Mouse (Mus musculus) hindbrain, postnatal 0 days (tissue): ENCODE measurements around the gene Exosc1. TPM values are rescaled to one million over a fixed set of nuclear protein-coding genes. Genes with fewer than 3 reads are reported as not detected.
A peak's percentile ranks its signal among the peaks of the same experiment; 100 is the strongest.

Experiments used
- ATAC-seq: fragments of 200-750 bp; cut with Nextera tagmentation; 2 replicates; pipeline ENCODE4 v1.8.0; 2017; ENCODE audit warnings: mild to moderate bottlenecking, moderate TSS enrichment, moderate library complexity
- DNase-seq: peaks from one replicate; pipeline ENCODE4 v3.0.0-alpha.2; 2015; ENCODE audit warnings: low spot score
- H3K27ac ChIP-seq: fragments of 300-500 bp; sonication (generic); 2 replicates; pipeline ENCODE4 v1.5.1; 2014; ENCODE audit warnings: mild to moderate bottlenecking
- H3K27me3 ChIP-seq: fragments of 300-500 bp; sonication (generic); 2 replicates; pipeline ENCODE4 v1.6.1; 2014; ENCODE audit warnings: low read length, mixed read lengths; ENCODE audit not compliant: insufficient read depth
- H3K36me3 ChIP-seq: fragments of 300-500 bp; sonication (generic); 2 replicates; pipeline ENCODE4 v1.6.1; 2014; ENCODE audit warnings: low read length, mixed read lengths; ENCODE audit not compliant: insufficient read depth
- H3K4me1 ChIP-seq: fragments of 300-500 bp; sonication (generic); 2 replicates; pipeline ENCODE4 v1.6.1; 2014; ENCODE audit warnings: antibody characterized with exemption, low read length, mixed read lengths; ENCODE audit not compliant: insufficient read depth
- H3K4me2 ChIP-seq: fragments of 300-500 bp; sonication (generic); 2 replicates; pipeline ENCODE4 v1.6.1; 2014; ENCODE audit warnings: low read depth, mild to moderate bottlenecking, low read length, moderate library complexity, mixed read lengths
- H3K4me3 ChIP-seq: fragments of 300-500 bp; sonication (generic); 2 replicates; pipeline ENCODE4 v1.5.1; 2014; ENCODE audit warnings: low read length
- H3K9ac ChIP-seq: fragments of 300-500 bp; sonication (generic); replicated peaks from 2 replicates; pipeline ENCODE4 v1.6.1; 2014; ENCODE audit warnings: mild to moderate bottlenecking, low read length, moderate library complexity, mixed read lengths
- H3K9me3 ChIP-seq: fragments of 300-500 bp; sonication (generic); 2 replicates; pipeline ENCODE4 v1.6.1; 2016; ENCODE audit warnings: low read length, mixed read lengths
- CTCF ChIP-seq: IDR thresholded peaks from 2 replicates; pipeline ENCODE4 v1.5.1; 2016; ENCODE audit warnings: antibody characterized with exemption, control low read depth, low read depth
- WGBS: fragments of 180-500 bp; shearing (Covaris S2); extraction: QIAGEN DNeasy Blood & Tissue Kit; methylation state at CpG from one replicate; pipeline ENCODE4 v1.1.7; 2014; 5-methylcytosine and 5-hydroxymethylcytosine counted together
- polyA plus RNA-seq: library from polyadenylated mRNA; unstranded; fragments of >200 nt; fragmentation: Nextera tagmentation; extraction: Ambion mirVana; gene quantifications from 2 replicates; pipeline ENCODE4 v1.2.1, GENCODE M21; 2015
- total RNA-seq: library from RNA; depleted of rRNA; stranded (reverse); fragments of >200 nt; gene quantifications from 2 replicates; pipeline ENCODE4 v1.2.3, GENCODE M21; 2014; rRNA removed

Gene Exosc1
- 13.5 and 21.1 TPM in 2 replicates for total RNA-seq
- 64.8 and 69.4 TPM in 2 replicates for polyA plus RNA-seq

GRCm38 (mm10) chr19:41933179-41934086 lies at the start of gene Exosc1, which contains the start of gene Zdhhc16:
Gene Exosc1, minus strand, starts transcription at chr19:41933423.
Gene Zdhhc16, plus strand, starts transcription at chr19:41933480.
- peak; percentile 100 for ATAC-seq
- peak; percentile 99 for DNase-seq

DNA sequence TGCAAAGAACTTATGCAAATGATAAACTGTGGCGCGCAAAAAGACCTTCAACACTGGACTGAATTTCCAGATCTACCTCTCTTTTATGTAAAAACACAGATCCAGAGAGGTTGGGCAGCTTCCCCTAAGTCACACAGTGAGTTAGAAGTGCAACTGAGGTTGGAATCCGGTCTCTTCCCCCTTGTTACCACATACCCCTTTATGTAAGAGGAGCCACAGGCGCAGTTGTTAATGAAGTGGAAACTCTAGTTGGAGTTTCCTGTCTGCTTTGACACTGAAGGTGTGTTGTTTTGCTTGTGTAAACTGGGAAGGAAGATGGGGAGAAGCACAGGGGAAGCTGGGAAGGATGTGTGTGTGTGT lies 49.5 kb upstream of the Exosc1 start:
- no peaks in the 10 kb centered on the region for H3K36me3 ChIP-seq
- H3K27ac ChIP-seq: no peak overlapping the region
- no peaks in the 10 kb centered on the region for H3K27me3 ChIP-seq
- H3K4me3 ChIP-seq: peak overlapping the region; percentile 73
- no peaks in the 10 kb centered on the region for H3K9me3 ChIP-seq
- ATAC-seq (no peak), DNase-seq (no peak)
- H3K9ac ChIP-seq: peak overlapping the region; percentile 64
- TF ChIP-seq CTCF: no peak
- 4% methylated on average over 4 of the region's 4 CpGs for WGBS
- peaks cover 3% of the 10 kb centered on the region; the same call in 1 of the 2 replicates for H3K4me1 ChIP-seq
- peak overlapping the region; percentile 93 for H3K4me2 ChIP-seq

More at GRCm38 (mm10) chr19:41933179-41934086, at the start of gene Exosc1, which contains the start of gene Zdhhc16:
- H3K4me2 ChIP-seq: peak within 1 kb of the TSS; percentile 93
- peaks cover 22% of the 10 kb centered on the region for H3K36me3 ChIP-seq
- WGBS: under 1% methylated on average over 47 of the region's 47 CpGs
- peak within 1 kb of the TSS; percentile 63 for H3K9ac ChIP-seq
- H3K27me3 ChIP-seq: no peaks in the 10 kb centered on the region
- peak within 1 kb of the TSS; percentile 65 for H3K4me3 ChIP-seq
- peak within 1 kb of the TSS; percentile 76 for H3K27ac ChIP-seq
- no peak for TF ChIP-seq CTCF
- no peaks in the 10 kb centered on the region for H3K9me3 ChIP-seq
- H3K4me1 ChIP-seq: peaks cover 7% of the 10 kb centered on the region

DNA sequence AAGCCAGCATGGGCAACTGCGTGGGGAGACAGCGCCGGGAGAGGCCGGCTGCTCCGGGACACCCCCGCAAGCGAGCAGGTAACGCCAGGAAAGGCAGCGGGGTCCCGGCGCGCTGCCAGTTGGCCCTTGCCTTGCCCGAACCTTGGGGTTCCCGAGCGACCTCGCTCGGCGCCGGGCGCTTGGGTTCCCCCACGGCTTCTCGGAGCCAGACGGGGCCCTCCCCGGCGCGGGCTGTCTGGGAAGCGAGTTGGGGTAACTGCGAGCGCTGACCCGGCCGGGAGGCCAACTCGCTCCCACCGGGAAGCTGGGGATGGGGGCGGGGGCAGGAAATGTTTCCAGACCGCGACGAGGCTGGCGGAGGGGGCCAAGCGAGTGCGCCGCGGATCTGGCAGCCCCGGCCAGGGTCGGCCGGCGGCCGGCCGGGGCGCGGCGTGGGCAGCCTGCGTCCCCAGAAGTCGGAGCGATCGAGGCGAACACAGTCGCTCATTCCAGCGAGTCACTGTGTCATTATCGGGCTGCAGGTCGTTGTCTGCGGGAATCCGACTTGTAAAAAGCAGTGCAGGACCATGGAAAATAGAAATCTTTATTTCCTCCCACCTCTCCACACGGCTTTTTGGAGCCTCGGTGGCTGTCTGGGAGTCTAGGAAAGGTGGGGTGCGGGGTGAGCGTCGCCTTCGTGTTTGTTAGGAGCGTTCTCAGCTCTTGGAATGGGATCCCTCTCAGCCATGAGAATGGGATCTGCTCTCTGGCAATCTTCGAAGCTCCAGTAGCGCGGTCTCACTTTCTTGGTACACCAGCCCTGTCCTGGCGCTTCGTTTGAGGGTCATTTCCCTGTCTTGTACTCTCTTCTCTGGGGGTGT lies 48.9 kb upstream of the Exosc1 start:
- Histone ChIP-seq H3K9me3 (no peaks in the 10 kb centered on the region), H3K4me2 (peak overlapping the region; percentile 93), H3K9ac (peak overlapping the region; percentile 64), H3K4me1 (peaks cover 3% of the 10 kb centered on the region; the same call in 1 of the 2 replicates), H3K27ac (peak overlapping the region; percentile 79), H3K36me3 (no peaks in the 10 kb centered on the region), H3K4me3 (peak overlapping the region; percentile 73), H3K27me3 (no peaks in the 10 kb centered on the region)
- WGBS: 1% methylated on average over 74 of the region's 74 CpGs
- ATAC-seq (no peak), DNase-seq (peak; percentile 39)
- no peak for TF ChIP-seq CTCF

- Histone ChIP-seq H3K4me1 (peaks cover 3% of the 10 kb centered on the region; the same call in 1 of the 2 replicates), H3K36me3 (no peaks in the 10 kb centered on the region), H3K4me2 (peak within 1 kb of the TSS; percentile 93), H3K4me3 (peak within 1 kb of the TSS; percentile 73), H3K27me3 (no peaks in the 10 kb centered on the region), H3K27ac (peak within 1 kb of the TSS; percentile 79), H3K9ac (peak within 1 kb of the TSS; percentile 64), H3K9me3 (no peaks in the 10 kb centered on the region)
- ATAC-seq (no peak), DNase-seq (no peak)
- WGBS: 1% methylated on average over 25 of the region's 33 CpGs
- TF ChIP-seq CTCF: no peak
These were observed 48.3 kb upstream of the Exosc1 start, which contains the start of gene Ubtd1 for GRCm38 (mm10) chr19:41981595-41981927. Gene Ubtd1, plus strand, starts transcription at chr19:41981763.

DNA sequence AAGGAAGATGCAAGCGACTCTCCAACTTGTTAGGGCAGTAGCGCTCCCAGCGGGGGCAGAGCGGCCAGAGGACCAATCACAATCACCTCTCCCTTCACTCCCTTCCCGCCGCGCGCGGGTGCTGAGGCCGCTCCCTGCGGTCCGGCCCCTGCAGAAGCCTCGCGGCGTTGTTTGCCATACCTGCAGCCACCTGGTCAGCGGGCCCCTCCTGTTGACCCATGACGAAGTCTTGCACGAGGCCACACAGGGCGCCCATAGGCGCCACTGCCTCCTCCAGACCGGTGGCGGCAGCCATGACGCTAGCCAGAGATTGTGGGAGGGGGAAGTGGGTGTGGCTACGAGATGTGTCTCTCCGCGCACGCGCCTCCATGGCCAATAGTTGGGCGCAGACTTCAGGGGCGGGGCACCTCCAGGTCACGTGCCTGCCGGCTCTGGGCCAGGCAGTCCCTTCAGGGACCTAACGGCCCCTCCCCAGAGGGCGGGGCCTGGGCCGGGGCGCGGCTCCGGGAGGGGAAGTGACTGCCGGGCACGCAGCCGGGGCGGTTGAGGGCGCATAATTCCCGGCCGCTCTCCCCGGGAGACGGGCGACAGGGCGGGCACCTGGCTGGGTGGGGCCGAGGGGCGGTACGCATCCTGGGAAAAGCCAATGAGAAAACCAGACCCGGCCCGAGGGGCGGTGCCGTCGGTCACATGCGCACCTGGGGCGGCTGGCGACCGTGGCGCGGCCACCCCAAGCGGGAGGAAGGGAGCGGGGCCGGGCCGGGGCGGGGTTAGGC lies 47.8 kb upstream of the Exosc1 start, which contains the start of gene Mms19:
Gene Mms19, minus strand, starts transcription at position 339 of the 776 bp plus-strand sequence.
- no peaks in the 10 kb centered on the region for H3K27me3 ChIP-seq
- H3K4me2 ChIP-seq: peak within 1 kb of the TSS; percentile 93
- H3K36me3 ChIP-seq: no peaks in the 10 kb centered on the region
- ATAC-seq: peak; percentile 96
- peak; percentile 99 for DNase-seq
- peak; percentile 36; the same call in 1 of the 2 replicates for TF ChIP-seq CTCF
- peak within 1 kb of the TSS; percentile 73 for H3K4me3 ChIP-seq
- H3K9me3 ChIP-seq: no peaks in the 10 kb centered on the region
- under 1% methylated on average over 43 of the region's 68 CpGs for WGBS
- peak within 1 kb of the TSS; percentile 79 for H3K27ac ChIP-seq
- H3K9ac ChIP-seq: peak within 1 kb of the TSS; percentile 64
- H3K4me1 ChIP-seq: peaks cover 3% of the 10 kb centered on the region; the same call in 1 of the 2 replicates
